Mouse (Mus musculus) C2C12 (cell line): ENCODE data around the gene Wasl. TPM values are rescaled to one million over a fixed set of nuclear protein-coding genes. Genes with fewer than 3 reads are reported as not detected.

Experiments
- H3K27me3 ChIP-seq: one replicate; pipeline ENCODE4 v1.6.1; 2011; ENCODE audit not compliant: control insufficient read depth, insufficient read depth, insufficient read length
- H3K36me3 ChIP-seq: one replicate; pipeline ENCODE4 v1.6.1; 2011; ENCODE audit not compliant: control insufficient read depth, insufficient read depth
- H3K4me3 ChIP-seq: one replicate; pipeline ENCODE4 v1.5.1; 2011; ENCODE audit warnings: mild to moderate bottlenecking, control low read depth; ENCODE audit not compliant: poor library complexity, insufficient read depth, severe bottlenecking
- H3K79me2 ChIP-seq: one replicate; pipeline ENCODE4 v1.6.1; 2011; ENCODE audit not compliant: control insufficient read depth, insufficient read depth
- H3K79me3 ChIP-seq: one replicate; pipeline ENCODE4 v1.6.1; 2011; ENCODE audit warnings: low read depth, control low read depth
- H3ac ChIP-seq: one replicate; pipeline ENCODE3; 2011; ENCODE audit warnings: low read depth; ENCODE audit not compliant: control insufficient read depth, insufficient read length
- CEBPB ChIP-seq: IDR thresholded peaks from one replicate; pipeline ENCODE4 v1.6.1; 2011; ENCODE audit warnings: low read depth, mild to moderate bottlenecking, control low read depth, moderate library complexity
- CTCF ChIP-seq: IDR thresholded peaks from one replicate; pipeline ENCODE4 v1.5.1; 2011; ENCODE audit not compliant: control insufficient read depth, insufficient read depth, insufficient read length
- FOSL1 ChIP-seq: IDR thresholded peaks from one replicate; pipeline ENCODE4 v1.8.0; 2011; ENCODE audit warnings: mild to moderate bottlenecking, low read length; ENCODE audit not compliant: poor library complexity, insufficient read depth, severe bottlenecking
- MAX ChIP-seq: IDR thresholded peaks from one replicate; pipeline ENCODE4 v1.6.1; 2011; ENCODE audit warnings: mild to moderate bottlenecking, control low read depth
- MYOD1 ChIP-seq: IDR thresholded peaks from one replicate; pipeline ENCODE4 v1.6.1; 2011; ENCODE audit warnings: low read depth; ENCODE audit not compliant: control insufficient read depth, insufficient read length
- MYOG ChIP-seq: IDR thresholded peaks from one replicate; pipeline ENCODE4 v1.6.1; 2011; ENCODE audit not compliant: control insufficient read depth, insufficient read length; ENCODE audit errors: extremely low read depth
- USF1 ChIP-seq: IDR thresholded peaks from one replicate; pipeline ENCODE4 v1.6.1; 2011; ENCODE audit warnings: low read depth, mild to moderate bottlenecking, control low read depth, moderate library complexity
- polyA plus RNA-seq: library from polyadenylated mRNA; unstranded; fragments of >200 nt; fragmentation: generic; extraction: Trizol; gene quantifications from one replicate; pipeline ENCODE4 v1.2.1, GENCODE M21; 2012; ENCODE audit warnings: missing spikeins

The Wasl gene
- polyA plus RNA-seq, 1 experiment, result 9.5 TPM

DNA sequence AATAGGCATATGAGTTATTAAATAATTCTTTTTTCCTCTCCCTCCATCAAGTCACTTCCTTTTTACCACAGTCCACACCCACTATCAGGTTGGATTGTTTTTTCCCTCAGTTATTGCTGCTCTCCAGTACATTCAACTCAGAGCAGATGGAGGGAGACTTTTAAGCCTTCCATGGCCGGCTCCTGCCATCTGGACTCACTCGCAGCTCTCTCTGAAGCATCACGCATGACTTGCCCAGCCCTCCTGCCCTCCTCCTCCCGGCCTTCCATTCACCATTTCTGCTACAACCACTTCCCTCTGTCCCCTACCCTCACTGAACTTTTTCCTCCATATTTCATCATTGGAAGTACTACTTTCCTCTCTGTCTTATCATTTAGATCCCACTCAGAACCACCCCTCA lies 48.1 kb downstream of the Wasl start:
- Histone ChIP-seq H3K4me3 (no peak overlapping the region), H3K79me2 (no peaks in the 10 kb centered on the region), H3K79me3 (no peaks in the 10 kb centered on the region), H3ac (no peak overlapping the region), H3K36me3 (peaks cover 57% of the 10 kb centered on the region), H3K27me3 (no peaks in the 10 kb centered on the region)
- no peak for TF ChIP-seq MAX
- no peak for TF ChIP-seq CTCF
- no peak for TF ChIP-seq FOSL1
- no peak for TF ChIP-seq CEBPB
- no peak for TF ChIP-seq USF1
- no peak for TF ChIP-seq MYOD1
- TF ChIP-seq MYOG, result no peak

DNA sequence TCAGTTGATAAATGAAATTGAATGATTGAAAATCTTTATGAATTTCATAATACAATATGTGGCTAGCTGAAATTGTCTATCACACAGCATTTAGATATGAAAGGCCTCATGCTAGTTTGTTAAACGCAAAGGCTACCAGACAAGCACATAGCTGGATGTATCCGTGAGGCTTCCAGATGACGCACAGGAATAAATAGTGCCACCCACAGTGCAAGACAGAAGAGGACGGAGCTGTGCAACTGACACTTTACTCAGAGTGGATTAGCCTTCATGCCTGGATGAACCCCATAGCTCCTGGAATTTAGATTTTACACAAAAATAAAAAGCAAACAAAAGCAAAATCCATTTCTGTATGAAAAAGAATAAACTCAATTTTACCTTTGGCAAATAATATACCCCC lies 50.9 kb downstream of the Wasl start:
- no peaks in the 10 kb centered on the region for H3K79me3 ChIP-seq
- H3K4me3 ChIP-seq, result no peak overlapping the region
- H3K36me3 ChIP-seq, result peaks cover 50% of the 10 kb centered on the region
- H3ac ChIP-seq, result no peak overlapping the region
- H3K79me2 ChIP-seq, result no peaks in the 10 kb centered on the region
- no peaks in the 10 kb centered on the region for H3K27me3 ChIP-seq
- no peak for TF ChIP-seq USF1

DNA sequence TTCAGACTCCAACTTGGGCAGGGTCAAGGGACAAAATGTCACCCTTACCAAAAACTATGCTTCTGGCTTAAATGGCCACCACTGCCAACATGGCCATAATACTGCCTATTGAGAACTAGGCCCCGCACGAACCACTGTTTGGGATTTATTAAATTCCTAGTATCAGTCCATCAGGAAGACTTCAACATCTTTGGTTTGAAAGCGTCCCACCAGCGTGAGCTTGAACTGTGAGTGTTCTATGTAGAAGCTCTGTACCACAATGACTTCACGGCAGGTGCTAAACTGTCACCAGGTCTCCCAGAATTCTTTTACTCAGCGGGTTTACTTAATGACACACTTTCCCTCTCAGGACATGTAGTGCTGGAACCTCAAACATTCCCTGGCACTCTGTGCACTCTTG lies 51.5 kb downstream of the Wasl start:
- Histone ChIP-seq H3K36me3 (peaks cover 46% of the 10 kb centered on the region), H3K79me3 (no peaks in the 10 kb centered on the region), H3ac (no peak overlapping the region), H3K4me3 (no peak overlapping the region), H3K27me3 (no peaks in the 10 kb centered on the region), H3K79me2 (no peaks in the 10 kb centered on the region)
- TF ChIP-seq CTCF (no peak), CEBPB (no peak), MAX (no peak), USF1 (no peak), MYOG (no peak)

DNA sequence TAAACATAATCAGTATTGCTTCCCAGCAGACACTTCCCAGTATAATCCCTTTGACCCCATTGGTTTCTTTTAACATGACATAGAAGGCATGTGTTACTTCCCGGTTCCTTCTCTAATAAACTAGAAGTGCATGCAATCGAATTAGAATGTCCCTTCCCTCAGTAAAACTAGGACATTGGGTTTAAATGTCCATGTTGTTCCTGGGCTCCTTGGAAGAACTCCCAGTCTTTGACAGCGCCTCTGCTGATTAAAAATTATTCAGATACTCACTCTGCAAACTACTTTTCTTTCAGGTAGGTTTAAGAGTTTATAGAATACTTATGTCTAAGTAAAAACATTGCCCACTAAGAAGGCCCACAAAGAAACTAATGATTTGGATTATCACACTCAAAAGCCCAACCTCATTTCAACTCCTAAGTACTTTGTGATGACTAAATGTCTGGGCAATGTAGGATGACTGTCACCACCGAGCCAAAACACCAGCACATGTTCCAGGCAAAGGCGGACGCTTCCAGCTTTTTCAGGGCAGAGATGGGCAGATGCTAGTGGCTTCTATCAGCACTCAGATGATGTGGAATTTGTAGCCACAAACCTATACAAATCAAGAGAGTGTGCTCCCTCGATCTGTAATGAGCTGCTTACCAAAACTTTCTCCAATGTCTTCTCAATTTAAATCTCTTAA lies 52.6 kb downstream of the Wasl start:
- Histone ChIP-seq H3K79me2 (no peaks in the 10 kb centered on the region), H3K79me3 (no peaks in the 10 kb centered on the region), H3K27me3 (no peaks in the 10 kb centered on the region), H3ac (no peak overlapping the region), H3K36me3 (peaks cover 35% of the 10 kb centered on the region), H3K4me3 (no peak overlapping the region)
- TF ChIP-seq MYOD1, result no peak
- TF ChIP-seq USF1, result no peak
- no peak for TF ChIP-seq MAX
- no peak for TF ChIP-seq MYOG
- no peak for TF ChIP-seq CEBPB
- no peak for TF ChIP-seq FOSL1
- no peak for TF ChIP-seq CTCF

DNA sequence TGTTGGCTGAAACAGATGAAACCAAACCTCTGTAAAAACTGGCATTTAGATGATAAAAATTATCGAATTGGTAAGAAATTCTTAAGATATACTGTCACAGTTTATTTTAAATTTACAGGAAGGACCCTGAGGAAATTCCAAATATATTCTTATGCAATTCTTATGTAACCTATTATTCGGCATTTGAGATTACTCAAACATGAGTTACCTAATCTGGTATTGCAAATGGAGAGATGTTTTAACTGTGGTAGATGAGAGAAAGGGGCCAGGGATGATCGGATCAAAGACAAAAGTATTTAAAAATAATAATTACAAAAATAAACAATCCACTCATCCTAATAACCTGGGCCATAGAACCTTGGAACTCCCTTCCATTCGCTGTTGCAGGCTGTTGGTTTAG lies 54.5 kb downstream of the Wasl start:
- H3K27me3 ChIP-seq, result no peaks in the 10 kb centered on the region
- peaks cover 23% of the 10 kb centered on the region for H3K36me3 ChIP-seq
- H3K4me3 ChIP-seq, result no peak overlapping the region
- H3K79me3 ChIP-seq, result no peaks in the 10 kb centered on the region
- no peak for TF ChIP-seq USF1
- no peak for TF ChIP-seq MYOG
- no peak for TF ChIP-seq MYOD1
- TF ChIP-seq CTCF, result no peak
- TF ChIP-seq MAX, result no peak
- no peak for TF ChIP-seq FOSL1
- no peak for TF ChIP-seq CEBPB
- no peak overlapping the region for H3ac ChIP-seq
- no peaks in the 10 kb centered on the region for H3K79me2 ChIP-seq

DNA sequence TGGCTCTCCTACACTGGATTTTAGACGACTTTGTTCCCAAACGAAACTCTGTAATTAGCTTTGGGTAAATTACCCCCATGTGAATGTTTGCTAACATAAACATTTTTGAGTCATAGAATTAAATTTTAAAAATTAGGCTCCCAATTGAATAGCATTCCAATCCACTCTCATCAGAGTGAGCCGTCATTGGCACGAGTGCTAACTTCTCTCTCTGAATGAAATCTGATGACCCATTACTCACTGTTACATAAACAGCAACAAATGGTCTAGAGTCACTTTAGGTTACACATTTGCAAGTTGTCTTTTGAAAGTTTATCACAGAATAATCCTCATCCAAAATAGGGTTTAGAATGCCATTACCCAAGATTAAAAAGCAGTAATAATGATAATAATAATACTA lies 55.3 kb downstream of the Wasl start:
- Histone ChIP-seq H3K79me2 (no peaks in the 10 kb centered on the region), H3K27me3 (no peaks in the 10 kb centered on the region), H3K4me3 (no peak overlapping the region), H3ac (no peak overlapping the region), H3K36me3 (peaks cover 17% of the 10 kb centered on the region), H3K79me3 (no peaks in the 10 kb centered on the region)
- TF ChIP-seq FOSL1 (no peak), CEBPB (no peak), MAX (no peak), MYOD1 (no peak), MYOG (no peak), USF1 (no peak), CTCF (no peak)
